Mouse (Mus musculus) liver, embryonic 12.5 days (tissue): ENCODE measurements around the gene 1500011B03Rik. TPM values are rescaled to one million over a fixed set of nuclear protein-coding genes. Genes with fewer than 3 reads are reported as not detected.

Source experiments
- ATAC-seq: fragments of 200-750 bp; cut with Nextera tagmentation; 2 replicates; pipeline ENCODE4 v1.8.0; 2017; ENCODE audit warnings: moderate number of reproducible peaks, mild to moderate bottlenecking, moderate library complexity
- H3K27ac ChIP-seq: fragments of 300-500 bp; sonication (generic); 2 replicates; pipeline ENCODE4 v1.5.1; 2016; ENCODE audit warnings: mild to moderate bottlenecking
- H3K27me3 ChIP-seq: fragments of 300-500 bp; sonication (generic); replicated peaks from 2 replicates; pipeline ENCODE4 v1.6.1; 2016; ENCODE audit warnings: mild to moderate bottlenecking, moderate library complexity
- H3K36me3 ChIP-seq: fragments of 300-500 bp; sonication (generic); 2 replicates; pipeline ENCODE4 v1.6.1; 2016; ENCODE audit warnings: mild to moderate bottlenecking, moderate library complexity
- H3K4me1 ChIP-seq: fragments of 300-500 bp; sonication (generic); 2 replicates; pipeline ENCODE4 v1.6.1; 2016
- H3K4me2 ChIP-seq: fragments of 300-500 bp; sonication (generic); 2 replicates; pipeline ENCODE4 v1.6.1; 2016; ENCODE audit warnings: mild to moderate bottlenecking, moderate library complexity
- H3K4me3 ChIP-seq: fragments of 300-500 bp; sonication (generic); 2 replicates; pipeline ENCODE4 v1.5.1; 2016; ENCODE audit warnings: mild to moderate bottlenecking, moderate library complexity
- H3K9ac ChIP-seq: fragments of 300-500 bp; sonication (generic); 2 replicates; pipeline ENCODE4 v1.6.1; 2016; ENCODE audit warnings: mild to moderate bottlenecking, moderate library complexity
- H3K9me3 ChIP-seq: fragments of 300-500 bp; sonication (generic); replicated peaks from 2 replicates; pipeline ENCODE4 v1.6.1; 2016; ENCODE audit warnings: mild to moderate bottlenecking, moderate library complexity
- whole genome bisulfite sequencing: fragments of 180-500 bp; shearing (Covaris S2); methylation state at CpG from one replicate; pipeline ENCODE4 v1.1.7; 2016; ENCODE audit not compliant: insufficient replicate concordance; 5-methylcytosine and 5-hydroxymethylcytosine counted together
- polyA plus RNA-seq: library from polyadenylated mRNA; unstranded; fragments of >200 nt; fragmentation: Nextera tagmentation; extraction: Ambion mirVana; gene quantifications from 2 replicates; pipeline ENCODE4 v1.2.1, GENCODE M21; 2016

The 1500011B03Rik gene
- polyA plus RNA-seq, 1 experiment from 2014 or later: 37.4 TPM

DNA sequence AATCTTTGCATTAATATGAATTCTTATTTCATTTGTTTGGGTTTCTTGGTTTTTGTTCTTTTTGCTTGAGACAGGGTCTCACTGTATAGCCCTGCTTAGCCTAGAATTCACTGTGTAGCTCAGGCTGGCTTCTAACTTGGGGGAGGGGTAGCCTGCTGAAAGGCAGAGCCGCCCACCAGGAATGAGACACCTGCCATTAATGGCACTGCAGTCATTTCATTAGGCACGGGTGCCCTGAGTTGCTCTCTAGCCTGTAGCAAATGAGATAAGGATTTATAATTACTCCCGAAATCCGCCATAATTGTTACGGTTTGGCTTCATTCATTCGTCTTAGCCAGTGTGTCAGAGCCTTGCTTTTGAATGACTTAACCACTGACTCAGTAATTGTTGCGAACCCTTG lies 47.1 kb downstream of the 1500011B03Rik start:
- Histone ChIP-seq H3K9ac (peak overlapping the region; percentile 100), H3K27me3 (no peaks in the 10 kb centered on the region), H3K9me3 (no peaks in the 10 kb centered on the region), H3K36me3 (no peaks in the 10 kb centered on the region), H3K4me1 (peaks cover 80% of the 10 kb centered on the region), H3K27ac (peak overlapping the region; percentile 91; the same call in 1 of the 2 replicates), H3K4me3 (peak overlapping the region; percentile 90), H3K4me2 (peak overlapping the region; percentile 96)
- ATAC-seq: no peak
- WGBS: 47% methylated on average over 7 of the region's 7 CpGs

- H3K9me3 ChIP-seq: no peaks in the 10 kb centered on the region
- ATAC-seq: no peak
- peak within 1 kb of the TSS; percentile 100 for H3K9ac ChIP-seq
- H3K27ac ChIP-seq: peak within 1 kb of the TSS; percentile 91
- H3K27me3 ChIP-seq: no peaks in the 10 kb centered on the region
- no peaks in the 10 kb centered on the region for H3K36me3 ChIP-seq
- under 1% methylated on average over 58 of the region's 63 CpGs for WGBS
- peak within 1 kb of the TSS; percentile 90 for H3K4me3 ChIP-seq
- peak within 1 kb of the TSS; percentile 96 for H3K4me2 ChIP-seq
- H3K4me1 ChIP-seq: peaks cover 80% of the 10 kb centered on the region
Measured at GRCm38 (mm10) chr5:114775056-114775979, 48.0 kb downstream of the 1500011B03Rik start, which contains the start of gene Git2. Gene Git2, minus strand, starts transcription at chr5:114775517.

GRCm38 (mm10) chr5:114774403-114775051 lies 48.7 kb downstream of the 1500011B03Rik start, which contains the start of gene Ankrd13a:
Gene Ankrd13a, plus strand, starts transcription at chr5:114774677.
- Histone ChIP-seq H3K27ac (peak within 1 kb of the TSS; percentile 91), H3K36me3 (peaks cover 7% of the 10 kb centered on the region; the same call in 1 of the 2 replicates), H3K27me3 (no peaks in the 10 kb centered on the region), H3K4me2 (peak within 1 kb of the TSS; percentile 96), H3K4me1 (peaks cover 78% of the 10 kb centered on the region), H3K4me3 (peak within 1 kb of the TSS; percentile 90), H3K9me3 (no peaks in the 10 kb centered on the region), H3K9ac (peak within 1 kb of the TSS; percentile 100)
- peak; percentile 83 for ATAC-seq
- 0% methylated on average over 58 of the region's 73 CpGs for WGBS

DNA sequence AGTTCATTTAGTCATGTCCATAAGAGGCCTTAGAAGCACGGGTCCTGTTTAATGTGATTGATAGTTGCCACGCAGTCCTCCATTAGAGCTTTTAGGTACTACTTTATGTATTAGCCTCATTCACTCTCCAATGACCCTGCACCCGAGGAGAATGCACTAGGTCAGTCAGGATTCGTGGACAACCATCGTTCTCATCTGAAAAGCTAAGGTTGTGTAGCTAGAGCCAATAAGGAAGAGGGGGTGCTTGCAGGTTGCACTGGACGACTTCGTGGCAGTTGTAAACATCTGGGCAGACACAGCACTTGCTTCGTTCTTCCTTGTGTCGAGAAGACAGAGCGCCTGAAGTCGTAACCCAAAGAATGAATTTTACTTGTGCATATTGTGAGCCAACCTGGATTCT lies 49.5 kb downstream of the 1500011B03Rik start:
- Histone ChIP-seq H3K4me1 (peaks cover 71% of the 10 kb centered on the region), H3K27me3 (no peaks in the 10 kb centered on the region), H3K9ac (peak overlapping the region; percentile 100), H3K4me3 (peak overlapping the region; percentile 90), H3K27ac (peak overlapping the region; percentile 91), H3K4me2 (peak overlapping the region; percentile 96), H3K9me3 (no peaks in the 10 kb centered on the region), H3K36me3 (peaks cover 11% of the 10 kb centered on the region)
- peak; percentile 4; the same call in 1 of the 2 replicates for ATAC-seq
- 1% methylated on average over 11 of the region's 11 CpGs for WGBS

DNA sequence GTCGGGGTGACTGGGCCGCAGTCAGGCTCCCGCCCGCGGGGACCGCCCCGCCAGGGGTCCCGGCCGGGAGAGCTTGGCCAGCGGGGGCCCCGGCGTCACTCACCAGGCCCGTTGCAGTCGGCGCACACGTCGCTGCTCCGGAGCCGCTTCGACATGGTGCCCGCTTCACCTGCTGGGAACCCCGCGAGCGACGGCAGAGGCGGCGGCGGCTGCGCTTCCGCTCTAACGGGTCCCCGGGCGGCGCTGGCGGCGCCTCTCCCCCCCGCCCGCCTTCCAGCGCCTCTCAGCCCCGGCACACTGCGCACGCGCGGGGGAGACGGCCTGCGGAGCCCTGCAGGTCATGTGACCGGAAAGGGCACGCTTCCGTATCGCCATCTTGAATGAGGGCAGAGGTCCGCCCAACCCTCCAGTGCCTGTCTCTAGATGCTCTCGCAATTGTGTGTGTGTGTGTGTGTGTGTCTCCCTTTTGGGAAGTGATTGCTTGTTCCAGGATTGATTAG lies 50.0 kb downstream of the 1500011B03Rik start:
- 1% methylated on average over 46 of the region's 52 CpGs for WGBS
- Histone ChIP-seq H3K4me2 (peak overlapping the region; percentile 96), H3K4me3 (peak overlapping the region; percentile 90), H3K27ac (peak overlapping the region; percentile 91), H3K9me3 (no peaks in the 10 kb centered on the region), H3K27me3 (no peaks in the 10 kb centered on the region), H3K36me3 (peaks cover 13% of the 10 kb centered on the region), H3K4me1 (peaks cover 66% of the 10 kb centered on the region), H3K9ac (peak overlapping the region; percentile 100)
- ATAC-seq: peak; percentile 82

- Histone ChIP-seq H3K4me1 (peaks cover 63% of the 10 kb centered on the region), H3K36me3 (peaks cover 13% of the 10 kb centered on the region), H3K4me2 (peak overlapping the region; percentile 96), H3K9ac (peak overlapping the region; percentile 100), H3K9me3 (no peaks in the 10 kb centered on the region), H3K27me3 (no peaks in the 10 kb centered on the region), H3K27ac (peak overlapping the region; percentile 91), H3K4me3 (peak overlapping the region; percentile 90)
- 1% methylated on average over 51 of the region's 57 CpGs for WGBS
- peak; percentile 50 for ATAC-seq
Measured at GRCm38 (mm10) chr5:114772456-114773203, 50.6 kb downstream of the 1500011B03Rik start.

- peaks cover 13% of the 10 kb centered on the region for H3K36me3 ChIP-seq
- peaks cover 63% of the 10 kb centered on the region for H3K4me1 ChIP-seq
- peak overlapping the region; percentile 100; the same call in 1 of the 2 replicates for H3K9ac ChIP-seq
- peak overlapping the region; percentile 90 for H3K4me3 ChIP-seq
- peak overlapping the region; percentile 96 for H3K4me2 ChIP-seq
- 31% methylated on average over 8 of the region's 8 CpGs for WGBS
- H3K27me3 ChIP-seq: no peaks in the 10 kb centered on the region
- ATAC-seq: no peak
- peak overlapping the region; percentile 91; the same call in 1 of the 2 replicates for H3K27ac ChIP-seq
- H3K9me3 ChIP-seq: no peaks in the 10 kb centered on the region
Measured at GRCm38 (mm10) chr5:114771796-114772195, 51.5 kb downstream of the 1500011B03Rik start.

GRCm38 (mm10) chr5:114769786-114770185 lies 53.5 kb downstream of the 1500011B03Rik start:
- H3K4me1 ChIP-seq: peaks cover 52% of the 10 kb centered on the region
- H3K9ac ChIP-seq: no peak overlapping the region
- H3K9me3 ChIP-seq: no peaks in the 10 kb centered on the region
- no peaks in the 10 kb centered on the region for H3K27me3 ChIP-seq
- WGBS: 91% methylated on average over 8 of the region's 8 CpGs
- no peak overlapping the region for H3K4me3 ChIP-seq
- no peak overlapping the region for H3K4me2 ChIP-seq
- H3K36me3 ChIP-seq: peaks cover 33% of the 10 kb centered on the region
- no peak for ATAC-seq
- H3K27ac ChIP-seq: no peak overlapping the region

DNA sequence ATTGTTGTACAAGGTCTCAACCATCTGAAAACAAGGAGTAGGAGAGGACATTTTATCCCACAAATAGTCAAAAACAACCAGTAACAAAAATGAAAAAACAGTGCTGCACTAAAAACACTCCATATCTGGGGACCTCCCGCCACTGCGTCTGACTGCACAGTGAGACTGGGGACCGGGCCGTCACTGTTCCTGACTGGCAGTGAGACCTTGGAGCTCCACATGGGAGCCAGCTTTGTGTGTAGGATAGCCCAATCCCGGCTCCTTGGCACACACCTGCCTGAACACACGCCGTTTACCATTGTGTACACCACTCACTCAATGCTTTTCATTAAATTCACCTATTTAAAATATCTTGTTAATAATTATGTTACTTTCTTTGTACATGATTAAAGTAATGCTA lies 56.1 kb downstream of the 1500011B03Rik start:
- no peak for ATAC-seq

GRCm38 (mm10) chr5:114766686-114767085 lies 56.6 kb downstream of the 1500011B03Rik start:
- H3K36me3 ChIP-seq: peaks cover 63% of the 10 kb centered on the region
- WGBS: 60% methylated on average over 8 of the region's 8 CpGs
- H3K9me3 ChIP-seq: no peaks in the 10 kb centered on the region
- H3K9ac ChIP-seq: no peak overlapping the region
- H3K4me1 ChIP-seq: peaks cover 36% of the 10 kb centered on the region
- no peak for ATAC-seq
- H3K4me3 ChIP-seq: no peak overlapping the region
- no peak overlapping the region for H3K27ac ChIP-seq
- no peaks in the 10 kb centered on the region for H3K27me3 ChIP-seq
- H3K4me2 ChIP-seq: no peak overlapping the region

More for the DNA sequence above, 56.1 kb downstream of the 1500011B03Rik start:
- Histone ChIP-seq H3K4me1 (peaks cover 41% of the 10 kb centered on the region), H3K4me2 (no peak overlapping the region), H3K27ac (no peak overlapping the region), H3K9ac (no peak overlapping the region), H3K36me3 (peaks cover 58% of the 10 kb centered on the region), H3K4me3 (no peak overlapping the region), H3K27me3 (no peaks in the 10 kb centered on the region), H3K9me3 (no peaks in the 10 kb centered on the region)
- WGBS: 78% methylated on average over 7 of the region's 7 CpGs
